Mouse (Mus musculus) forebrain, embryonic 11.5 days (tissue): Measurements from ENCODE around the gene Tnfrsf9. TPM values are rescaled to one million over a fixed set of nuclear protein-coding genes. Genes with fewer than 3 reads are reported as not detected.
"Not testable (repeated sequence)": the region's sequence is repeated elsewhere in the genome, so short reads cannot be mapped to it uniquely, and the experiment has no call there.

Experiments used
- ATAC-seq: fragments of 200-750 bp; cut with Nextera tagmentation; replicated peaks from 2 replicates; pipeline ENCODE4 v1.8.0; 2017; ENCODE audit warnings: moderate TSS enrichment; ENCODE audit not compliant: low FRiP score
- DNase-seq: peaks from one replicate; pipeline ENCODE4 v3.0.0-alpha.2; 2017; ENCODE audit warnings: low spot score
- H3K27ac ChIP-seq: fragments of 300-500 bp; sonication (generic); 2 replicates; pipeline ENCODE4 v1.5.1; 2014; ENCODE audit warnings: low read depth, low read length
- H3K27me3 ChIP-seq: fragments of 300-500 bp; sonication (generic); 2 replicates; pipeline ENCODE4 v1.6.1; 2014; ENCODE audit warnings: mild to moderate bottlenecking, low read length, mixed read lengths; ENCODE audit not compliant: control insufficient read depth, insufficient read depth
- H3K36me3 ChIP-seq: fragments of 300-500 bp; sonication (generic); 2 replicates; pipeline ENCODE4 v1.6.1; 2014; ENCODE audit warnings: mild to moderate bottlenecking, low read length, moderate library complexity, mixed read lengths; ENCODE audit not compliant: control insufficient read depth, insufficient read depth
- H3K4me1 ChIP-seq: fragments of 300-500 bp; sonication (generic); replicated peaks from 2 replicates; pipeline ENCODE4 v1.6.1; 2014; ENCODE audit warnings: low read length, mixed read lengths; ENCODE audit not compliant: control insufficient read depth, insufficient read depth
- H3K4me2 ChIP-seq: fragments of 300-500 bp; sonication (generic); 2 replicates; pipeline ENCODE4 v1.6.1; 2014; ENCODE audit warnings: low read depth, mild to moderate bottlenecking, low read length, moderate library complexity, mixed read lengths; ENCODE audit not compliant: severe bottlenecking
- H3K4me3 ChIP-seq: fragments of 300-500 bp; sonication (generic); 2 replicates; pipeline ENCODE4 v1.5.1; 2014; ENCODE audit warnings: low read depth, low read length
- H3K9ac ChIP-seq: fragments of 300-500 bp; sonication (generic); 2 replicates; pipeline ENCODE4 v1.6.1; 2014; ENCODE audit warnings: low read length
- H3K9me3 ChIP-seq: fragments of 300-500 bp; sonication (generic); 2 replicates; pipeline ENCODE4 v1.6.1; 2016; ENCODE audit warnings: low read length, mixed read lengths; ENCODE audit not compliant: control insufficient read depth
- WGBS: fragments of 180-500 bp; shearing (Covaris S2); extraction: QIAGEN DNeasy Blood & Tissue Kit; methylation state at CpG from one replicate; pipeline ENCODE4 v1.1.7; 2014; 5-methylcytosine and 5-hydroxymethylcytosine counted together
- polyA plus RNA-seq: library from polyadenylated mRNA; unstranded; fragments of >200 nt; fragmentation: Nextera tagmentation; extraction: Ambion mirVana; gene quantifications from 2 replicates; pipeline ENCODE4 v1.2.1, GENCODE M21; 2014

Tnfrsf9 gene
- polyA plus RNA-seq, 1 experiment from 2014 or later, result 0.19 TPM

- Histone ChIP-seq H3K4me3 (no peak overlapping the region), H3K9ac (no peak overlapping the region), H3K4me1 (0 out of 2 replicates have a peak, but pooled peaks cover 2% of the 10 kb centered on the region), H3K4me2 (no peak overlapping the region), H3K9me3 (no peaks in the 10 kb centered on the region), H3K27ac (no peak overlapping the region), H3K27me3 (no peaks in the 10 kb centered on the region), H3K36me3 (no peaks in the 10 kb centered on the region; the same call in 1 of the 2 replicates)
- DNase-seq (no peak), ATAC-seq (no peak)
- WGBS, result 37% methylated on average over 10 of the region's 10 CpGs
Observed at GRCm38 (mm10) chr4:150871392-150872138, 42.8 kb upstream of the Tnfrsf9 start.

GRCm38 (mm10) chr4:150872139-150872651 is 42.2 kb upstream of the Tnfrsf9 start:
- H3K27me3 ChIP-seq, result no peaks in the 10 kb centered on the region
- 54% methylated on average over 9 of the region's 9 CpGs for WGBS
- 0 out of 2 replicates have a peak, but pooled peaks cover 2% of the 10 kb centered on the region for H3K4me1 ChIP-seq
- H3K36me3 ChIP-seq, result no peaks in the 10 kb centered on the region
- no peak overlapping the region for H3K9ac ChIP-seq
- H3K4me3 ChIP-seq, result no peak overlapping the region
- H3K4me2 ChIP-seq, result no peak overlapping the region
- no peak for DNase-seq
- H3K9me3 ChIP-seq, result no peaks in the 10 kb centered on the region
- ATAC-seq, result no peak
- H3K27ac ChIP-seq, result no peak overlapping the region

GRCm38 (mm10) chr4:150872681-150873080 is 41.7 kb upstream of the Tnfrsf9 start:
- Histone ChIP-seq H3K4me1 (0 out of 2 replicates have a peak, but pooled peaks cover 2% of the 10 kb centered on the region), H3K27me3 (no peaks in the 10 kb centered on the region), H3K4me3 (no peak overlapping the region), H3K9ac (no peak overlapping the region), H3K4me2 (no peak overlapping the region), H3K36me3 (no peaks in the 10 kb centered on the region), H3K9me3 (no peaks in the 10 kb centered on the region), H3K27ac (no peak overlapping the region)
- ATAC-seq (no peak), DNase-seq (no peak)
- WGBS, result 87% methylated on average over 8 of the region's 8 CpGs

- H3K4me2 ChIP-seq, DNase-seq, H3K27ac ChIP-seq, ATAC-seq, H3K27me3 ChIP-seq, H3K36me3 ChIP-seq, H3K4me1 ChIP-seq, H3K4me3 ChIP-seq, H3K9ac ChIP-seq: not testable (repeated sequence)
- WGBS, result 73% methylated on average over 4 of the region's 4 CpGs
- peaks cover 12% of the 10 kb centered on the region; the same call in 1 of the 2 replicates for H3K9me3 ChIP-seq
Observed at GRCm38 (mm10) chr4:150874416-150874815, 39.9 kb upstream of the Tnfrsf9 start.

- H3K9me3 ChIP-seq, result peaks cover 17% of the 10 kb centered on the region; the same call in 1 of the 2 replicates
- no peak overlapping the region for H3K4me2 ChIP-seq
- H3K4me3 ChIP-seq, result no peak overlapping the region
- DNase-seq (no peak), ATAC-seq (no peak)
- no peak overlapping the region for H3K9ac ChIP-seq
- H3K27me3 ChIP-seq, result no peaks in the 10 kb centered on the region
- H3K4me1 ChIP-seq, result 0 out of 2 replicates have a peak, but pooled peaks cover 2% of the 10 kb centered on the region
- no peak overlapping the region for H3K27ac ChIP-seq
- no peaks in the 10 kb centered on the region for H3K36me3 ChIP-seq
- WGBS, result 90% methylated on average over 10 of the region's 10 CpGs
Observed at GRCm38 (mm10) chr4:150875393-150875792, 39.0 kb upstream of the Tnfrsf9 start.

GRCm38 (mm10) chr4:150879631-150880030 is 34.7 kb upstream of the Tnfrsf9 start:
- ATAC-seq (no peak), DNase-seq (no peak)
- no peak overlapping the region for H3K4me3 ChIP-seq
- no peak overlapping the region for H3K4me2 ChIP-seq
- H3K9me3 ChIP-seq, result peaks cover 17% of the 10 kb centered on the region; the same call in 1 of the 2 replicates
- no peaks in the 10 kb centered on the region for H3K27me3 ChIP-seq
- H3K9ac ChIP-seq, result no peak overlapping the region
- WGBS, result 95% methylated on average over 22 of the region's 22 CpGs
- H3K4me1 ChIP-seq, result no peaks in the 10 kb centered on the region
- no peak overlapping the region for H3K27ac ChIP-seq
- no peaks in the 10 kb centered on the region for H3K36me3 ChIP-seq

GRCm38 (mm10) chr4:150880364-150880763 is 34.0 kb upstream of the Tnfrsf9 start:
- Histone ChIP-seq H3K4me2 (no peak overlapping the region), H3K27ac (no peak overlapping the region), H3K4me3 (no peak overlapping the region), H3K36me3 (no peaks in the 10 kb centered on the region), H3K9me3 (peaks cover 17% of the 10 kb centered on the region; the same call in 1 of the 2 replicates), H3K27me3 (no peaks in the 10 kb centered on the region), H3K4me1 (no peaks in the 10 kb centered on the region), H3K9ac (no peak overlapping the region)
- WGBS, result 87% methylated on average over 5 of the region's 5 CpGs
- ATAC-seq, result no peak
- DNase-seq, result no peak

GRCm38 (mm10) chr4:150882632-150883031 is 31.7 kb upstream of the Tnfrsf9 start:
- H3K9ac ChIP-seq, result no peak overlapping the region
- no peak overlapping the region for H3K4me3 ChIP-seq
- no peaks in the 10 kb centered on the region for H3K4me1 ChIP-seq
- no peaks in the 10 kb centered on the region for H3K27me3 ChIP-seq
- WGBS, result 89% methylated on average over 5 of the region's 5 CpGs
- no peak overlapping the region for H3K4me2 ChIP-seq
- H3K9me3 ChIP-seq, result peaks cover 17% of the 10 kb centered on the region; the same call in 1 of the 2 replicates
- no peaks in the 10 kb centered on the region for H3K36me3 ChIP-seq
- DNase-seq (no peak), ATAC-seq (no peak)
- no peak overlapping the region for H3K27ac ChIP-seq
